Mouse (Mus musculus) layer of hippocampus, postnatal 14 days (tissue): ENCODE measurements around the gene Trmt13. TPM values are rescaled to one million over a fixed set of nuclear protein-coding genes. Genes with fewer than 3 reads are reported as not detected.
"Not testable (repeated sequence)": the region's sequence is repeated elsewhere in the genome, so short reads cannot be mapped to it uniquely, and the experiment has no call there.

Source experiments
- DNase-seq, 2 experiments: peaks; one replicate each; pipeline ENCODE4 v3.0.0; 2021 to 2022; ENCODE audit warnings: low spot score in 2 of 2, mixed read lengths in 1 of 2
- total RNA-seq, 2 experiments: library from RNA; stranded (reverse); gene quantifications; 2 replicates each; pipeline ENCODE4 v1.2.3; 2021

Trmt13 gene
- total RNA-seq, 2 experiments from 2014 or later: 15.3 to 15.6 TPM

GRCm38 (mm10) chr3:116561315-116561714 is 53.1 kb downstream of the Trmt13 start:
- not testable (repeated sequence) for DNase-seq

- no peak for DNase-seq
These were observed 63.0 kb downstream of the Trmt13 start for GRCm38 (mm10) chr3:116551362-116551761.

GRCm38 (mm10) chr3:116547430-116547829 is 67.0 kb downstream of the Trmt13 start:
- no peak for DNase-seq

DNA sequence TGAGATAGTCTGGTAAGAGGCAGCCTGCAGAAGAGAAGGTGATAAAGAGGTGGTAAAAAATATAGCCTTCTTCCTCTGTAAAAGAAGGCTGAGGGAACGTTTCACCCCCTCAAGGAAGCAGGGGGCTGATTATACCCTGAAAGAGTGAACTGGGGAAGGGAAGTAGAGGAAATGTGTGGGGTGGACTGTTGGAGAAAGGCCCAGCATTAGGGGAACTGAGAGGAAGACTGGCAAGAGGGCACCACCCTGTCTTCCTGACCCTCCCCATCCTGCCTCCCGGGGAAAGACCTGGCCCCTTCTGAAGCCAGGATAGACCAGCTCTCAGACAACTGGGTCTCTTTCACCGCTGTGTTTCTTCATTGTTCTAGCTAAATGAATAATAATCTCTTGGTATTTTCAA is 71.9 kb downstream of the Trmt13 start:
- DNase-seq: no peak

DNA sequence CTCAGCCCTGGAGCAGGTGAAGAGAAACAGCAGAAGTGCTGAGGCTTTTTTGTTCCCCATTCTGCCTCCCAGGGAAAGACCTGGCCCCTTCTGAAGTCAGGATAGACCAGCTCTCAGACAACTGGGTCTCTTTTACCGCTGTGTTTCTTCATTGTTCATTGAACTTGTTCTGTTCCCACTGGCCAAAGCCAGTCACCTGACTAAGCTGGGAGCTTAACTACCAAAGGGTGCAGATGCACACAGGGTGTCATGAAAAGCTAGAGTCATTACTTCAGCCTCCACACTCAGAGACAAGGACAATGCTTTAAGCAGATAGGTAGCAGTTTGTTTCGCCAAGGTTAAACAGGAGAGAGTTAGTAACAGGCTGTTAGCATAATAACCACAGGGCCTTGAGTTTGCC is 72.3 kb downstream of the Trmt13 start:
- DNase-seq: no peak

- DNase-seq: no peak
These were observed 77.2 kb downstream of the Trmt13 start for GRCm38 (mm10) chr3:116537200-116537573.

DNA sequence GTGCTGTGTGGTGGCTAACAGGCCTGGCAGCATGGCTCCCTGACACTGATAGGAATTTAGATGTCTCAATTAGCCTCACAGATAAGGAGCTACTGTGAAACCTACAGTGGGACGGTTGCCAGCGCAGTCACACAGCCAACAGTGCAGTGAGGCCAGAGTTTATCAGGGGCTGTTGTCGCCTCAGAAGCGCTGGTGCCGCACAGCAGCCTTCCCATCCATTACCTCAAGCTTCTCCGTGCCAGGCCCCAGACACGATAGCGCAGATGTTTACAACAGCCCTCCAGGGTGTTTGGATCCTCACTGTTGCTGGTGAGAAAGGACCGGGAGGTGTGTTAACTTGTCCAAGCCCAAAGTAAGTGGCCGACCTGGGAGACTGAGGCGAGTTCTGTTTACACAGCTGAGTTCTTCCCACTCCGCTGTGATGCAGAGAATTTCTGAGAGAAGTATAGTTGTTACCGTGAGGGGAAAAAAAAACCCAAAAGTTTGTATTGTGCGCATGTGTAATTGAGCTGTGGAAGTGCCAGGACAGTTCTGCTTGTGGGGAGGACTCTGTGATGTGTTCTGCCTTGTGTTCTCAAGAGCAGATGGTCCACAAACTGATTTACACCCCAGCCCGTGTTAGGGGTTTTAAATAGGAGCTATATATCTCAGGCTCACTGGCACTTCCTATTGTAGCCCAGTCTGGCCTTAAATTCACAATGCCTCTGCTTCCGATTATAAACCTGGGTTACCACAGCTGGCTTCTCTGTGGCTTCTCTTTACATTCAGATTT is 77.8 kb downstream of the Trmt13 start:
- DNase-seq: peak in 1 of 2 experiments; percentile 56

Other genes starting within 250 kb of the Trmt13 start
- gene Cdc14a, start 190.6 kb downstream of the Trmt13 start, total RNA-seq: 1 to 10 TPM; 5.1 to 5.7 TPM
- gene Rtca, start 106.4 kb downstream of the Trmt13 start, total RNA-seq: 10 to 100 TPM; 68.6 to 69.7 TPM
- gene Dbt, start 101.5 kb downstream of the Trmt13 start, total RNA-seq: 10 to 100 TPM; 22.1 to 23.8 TPM
- under 1 TPM in 1 of 2 experiments, not detected in 1; 0.17 TPM for gene Lrrc39, start 51.6 kb downstream of the Trmt13 start, total RNA-seq
- gene Sass6, start 19.6 kb downstream of the Trmt13 start, total RNA-seq: 1 to 10 TPM; 8.2 TPM
- 10 to 100 TPM; 54.9 to 57.0 TPM for gene Mfsd14a, start 48.1 kb upstream of the Trmt13 start, total RNA-seq
- 1 to 10 TPM in 1 of 2 experiments, not detected in 1; 1.1 TPM for gene Gm43191, start 66.7 kb upstream of the Trmt13 start, total RNA-seq
- gene Slc35a3, start 98.2 kb upstream of the Trmt13 start, total RNA-seq: 10 to 100 TPM; 13.6 to 14.9 TPM
- gene Agl, start 193.6 kb upstream of the Trmt13 start, total RNA-seq: 10 to 100 TPM; 29.2 to 37.6 TPM
- 1 to 10 TPM; 1.5 to 1.7 TPM for gene Frrs1, start 244.9 kb upstream of the Trmt13 start, total RNA-seq